Mouse (Mus musculus): Measurements from ENCODE around the gene Txnip. TPM values are rescaled to one million over a fixed set of nuclear protein-coding genes. Genes with fewer than 3 reads are reported as not detected.

The Txnip gene
- polyA plus RNA-seq, 1 experiment = 42.6 TPM

GRCm38 (mm10) chr3:96575272-96575984 lies 17.7 kb downstream of the Txnip start:
- H3K27me3 ChIP-seq (ENCODE audit: control insufficient read depth, insufficient read depth, insufficient read length) = no peaks in the 10 kb centered on the region
- H3K36me3 ChIP-seq (ENCODE audit: control insufficient read depth, insufficient read depth) = peaks cover 4% of the 10 kb centered on the region
- peak overlapping the region; percentile 23 for H3K4me3 ChIP-seq
- no peaks in the 10 kb centered on the region for H3K79me2 ChIP-seq (ENCODE audit: control insufficient read depth, insufficient read depth)
- no peak overlapping the region for H3ac ChIP-seq (ENCODE audit: control insufficient read depth, insufficient read length)
- no peak for TF ChIP-seq MYOG (IDR thresholded peaks at IDR 0.05; ENCODE audit: control insufficient read depth in 1 of 3, insufficient read depth in 1 of 3, insufficient read length in 2 of 3, low read depth in 2 of 3)
- no peak for TF ChIP-seq POLR2AphosphoS2 (IDR thresholded peaks at IDR 0.05; ENCODE audit: insufficient read length, low read depth)
- no peak for TF ChIP-seq USF1 (IDR thresholded peaks at IDR 0.05; ENCODE audit: low read depth)
- no peak for TF ChIP-seq POLR2A (IDR thresholded peaks at IDR 0.05; ENCODE audit: insufficient read length, low read depth)
- TF ChIP-seq REST (IDR thresholded peaks at IDR 0.05; ENCODE audit: insufficient read depth, insufficient read length) = no peak
- TF ChIP-seq SRF (IDR thresholded peaks at IDR 0.05; ENCODE audit: control insufficient read depth, insufficient read length, low read depth) = no peak
- TF ChIP-seq MAX (IDR thresholded peaks at IDR 0.05; ENCODE audit: low read depth) = no peak
- no peak for TF ChIP-seq E2F4 (IDR thresholded peaks at IDR 0.05; ENCODE audit: insufficient read depth)
- TF ChIP-seq MYOD1 (IDR thresholded peaks at IDR 0.05; ENCODE audit: control insufficient read depth in 1 of 3, insufficient read length in 2 of 3, low read depth in 2 of 3) = no peak
- TF ChIP-seq TCF12 (IDR thresholded peaks at IDR 0.05; ENCODE audit: insufficient read depth, poor library complexity, severe bottlenecking) = no peak
- TF ChIP-seq TCF3 (IDR thresholded peaks at IDR 0.05; ENCODE audit: insufficient read length, low read depth) = no peak
- no peak for TF ChIP-seq CEBPB (IDR thresholded peaks at IDR 0.05; ENCODE audit: insufficient read depth, poor library complexity, severe bottlenecking)
- peak overlapping the region; percentile 99 for H3K4me2 ChIP-seq (ENCODE audit: low read depth)

DNA sequence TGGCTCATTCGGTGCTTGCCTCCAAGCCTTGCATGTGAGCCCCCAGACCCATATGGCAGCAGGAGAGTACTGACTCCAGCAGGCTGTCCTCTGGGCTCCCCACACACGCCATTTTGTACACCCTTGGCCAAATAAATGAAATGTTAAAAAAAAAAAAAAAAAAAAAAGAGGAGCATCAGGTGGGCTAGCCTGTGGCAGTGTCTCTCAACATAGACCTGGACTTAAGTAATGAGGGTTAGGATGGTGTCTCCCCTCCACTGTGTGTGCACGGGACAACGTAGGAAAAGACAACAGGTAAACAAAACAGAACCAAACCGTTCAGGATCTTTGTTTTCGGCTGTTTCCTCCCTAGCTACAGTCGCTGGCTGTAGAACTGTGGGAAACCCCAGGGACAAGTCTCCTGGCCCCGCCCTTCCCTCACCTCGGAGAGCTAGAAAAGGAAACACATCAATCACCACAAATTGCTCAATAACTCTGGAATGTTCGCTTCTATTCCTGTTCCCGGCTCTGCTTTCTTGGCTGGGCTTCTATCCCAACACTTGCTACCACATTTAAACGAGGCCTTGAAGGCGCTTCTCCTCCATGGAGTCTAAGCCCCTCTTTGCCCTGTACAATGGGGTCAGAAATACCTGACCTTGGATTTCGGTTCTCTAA lies 18.4 kb downstream of the Txnip start:
- Histone ChIP-seq H3K4me3 (peak overlapping the region; percentile 23), H3ac (ENCODE audit: control insufficient read depth, insufficient read length) (no peak overlapping the region), H3K36me3 (ENCODE audit: control insufficient read depth, insufficient read depth) (peaks cover 4% of the 10 kb centered on the region), H3K4me2 (ENCODE audit: low read depth) (peak overlapping the region; percentile 99), H3K79me2 (ENCODE audit: control insufficient read depth, insufficient read depth) (no peaks in the 10 kb centered on the region), H3K27me3 (ENCODE audit: control insufficient read depth, insufficient read depth, insufficient read length) (no peaks in the 10 kb centered on the region)
- TF ChIP-seq TCF3 (IDR thresholded peaks at IDR 0.05; ENCODE audit: insufficient read length, low read depth) = no peak
- peak; percentile 94 for TF ChIP-seq CEBPB (IDR thresholded peaks at IDR 0.05; ENCODE audit: insufficient read depth, poor library complexity, severe bottlenecking)

DNA sequence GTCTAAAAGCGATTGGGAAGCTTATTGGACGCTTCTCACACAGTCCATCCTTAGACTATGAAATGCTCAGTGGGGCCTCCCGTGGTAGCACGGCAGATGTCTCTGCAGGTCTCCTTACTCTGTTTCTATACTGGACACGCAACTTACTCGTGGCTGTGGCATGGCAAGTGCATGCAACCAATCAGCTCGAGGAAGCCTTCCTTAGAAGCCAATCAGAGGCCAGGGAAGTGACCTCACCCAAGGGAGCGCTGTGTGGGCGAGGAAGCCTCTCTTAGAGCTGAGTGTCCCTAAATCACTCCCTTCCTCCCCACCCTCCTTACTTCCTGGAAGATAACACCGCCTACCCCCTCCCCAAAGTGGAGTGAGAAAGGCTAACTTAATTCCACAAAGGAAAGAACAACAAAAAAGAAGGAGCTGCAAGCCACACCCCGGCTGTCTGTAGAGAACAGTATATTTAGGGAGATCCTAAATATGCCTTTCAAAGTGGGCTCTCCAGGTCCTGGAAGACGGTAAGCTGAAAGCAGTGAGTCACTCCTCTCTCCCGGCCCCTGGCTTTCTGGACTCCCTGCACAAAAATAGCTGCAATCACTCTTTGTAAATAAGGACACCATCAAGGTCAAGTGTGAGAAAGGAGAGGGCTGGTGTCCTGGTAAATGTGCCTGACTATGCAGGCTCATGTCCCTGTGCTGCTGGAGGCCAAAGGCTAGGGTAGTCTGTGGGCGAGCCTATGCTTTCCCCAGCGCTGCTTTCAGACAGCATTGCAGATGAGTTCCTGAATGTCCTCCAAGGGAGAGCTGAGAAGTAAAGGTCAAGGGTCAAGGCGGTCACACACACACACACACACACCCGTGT lies 19.2 kb downstream of the Txnip start, which contains the start of gene Gm16253:
Gene Gm16253 (plus strand): TSS at position 295 of the 852 bp plus-strand sequence.
- Histone ChIP-seq H3K27me3 (ENCODE audit: control insufficient read depth, insufficient read depth, insufficient read length) (no peaks in the 10 kb centered on the region), H3K79me2 (ENCODE audit: control insufficient read depth, insufficient read depth) (no peaks in the 10 kb centered on the region), H3K4me3 (peak within 1 kb of the TSS; percentile 23), H3ac (ENCODE audit: control insufficient read depth, insufficient read length) (no peak within 1 kb of the TSS), H3K4me2 (ENCODE audit: low read depth) (peak within 1 kb of the TSS; percentile 99), H3K36me3 (ENCODE audit: control insufficient read depth, insufficient read depth) (peaks cover 4% of the 10 kb centered on the region)
- TF ChIP-seq POLR2A (IDR thresholded peaks at IDR 0.05; ENCODE audit: insufficient read length, low read depth) = peak; percentile 71
- TF ChIP-seq SRF (IDR thresholded peaks at IDR 0.05; ENCODE audit: control insufficient read depth, insufficient read length, low read depth) = no peak
- peak; percentile 87 for TF ChIP-seq POLR2AphosphoS2 (IDR thresholded peaks at IDR 0.05; ENCODE audit: insufficient read length, low read depth)
- no peak for TF ChIP-seq MYOG (IDR thresholded peaks at IDR 0.05; ENCODE audit: control insufficient read depth in 1 of 3, insufficient read depth in 1 of 3, insufficient read length in 2 of 3, low read depth in 2 of 3)
- no peak for TF ChIP-seq E2F4 (IDR thresholded peaks at IDR 0.05; ENCODE audit: insufficient read depth)

DNA sequence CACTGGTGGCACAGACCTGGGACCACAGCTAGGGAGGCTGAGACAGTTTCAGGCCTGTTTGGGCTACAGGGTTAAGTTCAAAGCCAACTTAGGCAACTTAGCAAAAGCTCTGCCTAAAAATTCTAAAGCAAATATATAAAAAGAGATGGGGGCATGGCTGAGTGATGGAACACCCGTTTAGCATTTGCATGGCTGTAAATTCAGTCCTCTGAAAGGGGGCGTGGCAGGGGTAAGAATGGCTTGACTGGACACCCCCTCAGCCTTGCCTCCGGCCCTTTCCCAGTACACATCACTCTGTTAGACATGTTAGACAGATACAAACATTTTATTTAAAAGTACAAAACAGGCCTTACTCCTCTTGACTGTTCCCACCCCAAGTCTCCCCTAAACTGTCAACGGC lies 19.8 kb downstream of the Txnip start:
- no peak for TF ChIP-seq TCF3 (IDR thresholded peaks at IDR 0.05; ENCODE audit: insufficient read length, low read depth)
- TF ChIP-seq POLR2A (IDR thresholded peaks at IDR 0.05; ENCODE audit: insufficient read length, low read depth) = no peak
- no peak for TF ChIP-seq SRF (IDR thresholded peaks at IDR 0.05; ENCODE audit: control insufficient read depth, insufficient read length, low read depth)
- TF ChIP-seq MYOG (IDR thresholded peaks at IDR 0.05; ENCODE audit: control insufficient read depth in 1 of 3, insufficient read depth in 1 of 3, insufficient read length in 2 of 3, low read depth in 2 of 3) = no peak
- TF ChIP-seq TCF12 (IDR thresholded peaks at IDR 0.05; ENCODE audit: insufficient read depth, poor library complexity, severe bottlenecking) = no peak
- TF ChIP-seq MAX (IDR thresholded peaks at IDR 0.05; ENCODE audit: low read depth) = no peak
- no peak for TF ChIP-seq MYOD1 (IDR thresholded peaks at IDR 0.05; ENCODE audit: control insufficient read depth in 1 of 3, insufficient read length in 2 of 3, low read depth in 2 of 3)
- TF ChIP-seq E2F4 (IDR thresholded peaks at IDR 0.05; ENCODE audit: insufficient read depth) = no peak
- no peak for TF ChIP-seq CEBPB (IDR thresholded peaks at IDR 0.05; ENCODE audit: insufficient read depth, poor library complexity, severe bottlenecking)
- TF ChIP-seq REST (IDR thresholded peaks at IDR 0.05; ENCODE audit: insufficient read depth, insufficient read length) = no peak
- no peak for TF ChIP-seq USF1 (IDR thresholded peaks at IDR 0.05; ENCODE audit: low read depth)
- TF ChIP-seq POLR2AphosphoS2 (IDR thresholded peaks at IDR 0.05; ENCODE audit: insufficient read length, low read depth) = no peak
- Histone ChIP-seq H3K79me2 (ENCODE audit: control insufficient read depth, insufficient read depth) (no peaks in the 10 kb centered on the region), H3K27me3 (ENCODE audit: control insufficient read depth, insufficient read depth, insufficient read length) (no peaks in the 10 kb centered on the region), H3K36me3 (ENCODE audit: control insufficient read depth, insufficient read depth) (peaks cover 4% of the 10 kb centered on the region), H3ac (ENCODE audit: control insufficient read depth, insufficient read length) (no peak overlapping the region), H3K4me2 (ENCODE audit: low read depth) (peak overlapping the region; percentile 89), H3K4me3 (peak overlapping the region; percentile 23)

All from myocyte (in vitro differentiated cells).